Mouse (Mus musculus) CH12.LX (cell line): ENCODE results near the gene Olfr1368. TPM values are rescaled to one million over a fixed set of nuclear protein-coding genes. Genes with fewer than 3 reads are reported as not detected.

ENCODE experiments used
- DNase-seq: peaks from one replicate; pipeline ENCODE4 v3.0.0-alpha.2; 2013; ENCODE audit errors: extremely low read depth
- H3K27ac ChIP-seq: 2 replicates; pipeline ENCODE4 v1.5.1; 2012; ENCODE audit warnings: low read depth, mild to moderate bottlenecking, control low read depth, moderate library complexity; ENCODE audit not compliant: insufficient read depth
- H3K27me3 ChIP-seq: replicated peaks from 2 replicates; pipeline ENCODE3; 2012; ENCODE audit warnings: inconsistent platforms
- H3K36me3 ChIP-seq, 2 experiments: replicated peaks in 1 of 2; 2 replicates each; pipeline versions ENCODE3 to v1.6.1; 2012; ENCODE audit warnings: inconsistent platforms in 1 of 2, low read length in 1 of 2, mild to moderate bottlenecking in 1 of 2, mixed read lengths in 1 of 2, moderate library complexity in 1 of 2; ENCODE audit not compliant: control insufficient read depth in 1 of 2, insufficient read depth in 1 of 2
- H3K4me1 ChIP-seq, 2 experiments: 2 replicates each; pipeline ENCODE4 v1.6.1; 2012; ENCODE audit warnings: inconsistent platforms in 1 of 2, moderate library complexity in 1 of 2; ENCODE audit not compliant: insufficient read depth in 2 of 2, control insufficient read depth in 1 of 2
- H3K4me2 ChIP-seq: 2 replicates; pipeline ENCODE4 v1.6.1; 2012; ENCODE audit warnings: low read depth, mild to moderate bottlenecking, control low read depth; ENCODE audit not compliant: poor library complexity, insufficient read depth, severe bottlenecking
- H3K4me3 ChIP-seq, 3 experiments: fragments of 150-350 bp in 1 of 3; sonication (generic) in 1 of 3; replicated peaks in 1 of 3; 2 replicates each; pipeline versions ENCODE3 to v1.5.1; 2011 to 2012; ENCODE audit warnings: low read depth in 2 of 3, low read length in 2 of 3, mild to moderate bottlenecking in 2 of 3, moderate library complexity in 2 of 3, control low read depth in 1 of 3, improper control_type of control experiment in 1 of 3, inconsistent platforms in 1 of 3, mixed read lengths in 1 of 3; ENCODE audit not compliant: poor library complexity in 1 of 3
- H3K79me2 ChIP-seq: replicated peaks from 2 replicates; pipeline ENCODE4 v1.6.1; 2012; ENCODE audit warnings: mild to moderate bottlenecking, moderate library complexity; ENCODE audit not compliant: control insufficient read depth, poor library complexity, insufficient read depth, severe bottlenecking; ENCODE audit errors: extremely low read depth
- H3K9ac ChIP-seq: 2 replicates; pipeline ENCODE4 v1.6.1; 2012; ENCODE audit warnings: low read depth, mild to moderate bottlenecking, control low read depth, moderate library complexity; ENCODE audit not compliant: insufficient read depth
- H3K9me3 ChIP-seq: replicated peaks from 2 replicates; pipeline ENCODE3; 2012; ENCODE audit warnings: low read length, inconsistent platforms, mixed read lengths
- BHLHE40 ChIP-seq: IDR thresholded peaks from 2 replicates; pipeline ENCODE4 v1.6.1; 2011; ENCODE audit warnings: mild to moderate bottlenecking, low read depth, low read length, improper control_type of control experiment
- CHD1 ChIP-seq: IDR thresholded peaks from 2 replicates; pipeline ENCODE4 v1.6.1; 2012; ENCODE audit warnings: low read depth, low read length, improper control_type of control experiment, inconsistent platforms
- CHD2 ChIP-seq: IDR thresholded peaks from 2 replicates; pipeline ENCODE4 v1.6.1; 2011; ENCODE audit warnings: low read length, improper control_type of control experiment
- E2F4 ChIP-seq: IDR thresholded peaks from 2 replicates; pipeline ENCODE4 v1.6.1; 2011; ENCODE audit warnings: low read depth, low read length, improper control_type of control experiment; ENCODE audit not compliant: insufficient replicate concordance
- ELF1 ChIP-seq: IDR thresholded peaks from 2 replicates; pipeline ENCODE4 v1.6.1; 2014; ENCODE audit warnings: low read depth, mild to moderate bottlenecking, inconsistent platforms, low read length, improper control_type of control experiment
- EP300 ChIP-seq: IDR thresholded peaks from 2 replicates; pipeline ENCODE4 v1.6.1; 2011; ENCODE audit warnings: low read length, improper control_type of control experiment
- GABPA ChIP-seq: IDR thresholded peaks from 2 replicates; pipeline ENCODE4 v1.6.1; 2012; ENCODE audit warnings: low read depth, low read length, improper control_type of control experiment, inconsistent platforms; ENCODE audit not compliant: insufficient replicate concordance
- HCFC1 ChIP-seq: IDR thresholded peaks from 2 replicates; pipeline ENCODE4 v1.6.1; 2012; ENCODE audit warnings: low read depth, mild to moderate bottlenecking, inconsistent platforms, low read length, improper control_type of control experiment
- IRF4 ChIP-seq: IDR thresholded peaks from 2 replicates; pipeline ENCODE4 v1.6.1; 2014; ENCODE audit warnings: low read depth, mild to moderate bottlenecking, inconsistent platforms, low read length, improper control_type of control experiment
- JUN ChIP-seq: IDR thresholded peaks from 2 replicates; pipeline ENCODE4 v1.6.1; 2011; ENCODE audit warnings: low read depth, mild to moderate bottlenecking, low read length, improper control_type of control experiment, moderate library complexity; ENCODE audit not compliant: insufficient read depth
- JUND ChIP-seq: conservative IDR thresholded peaks from 2 replicates; pipeline ENCODE4 v1.6.1; 2011; ENCODE audit warnings: low read depth, low read length, improper control_type of control experiment
- KAT2A ChIP-seq: IDR thresholded peaks from 2 replicates; pipeline ENCODE4 v1.6.1; 2012; ENCODE audit warnings: low read length, improper control_type of control experiment, inconsistent platforms; ENCODE audit not compliant: insufficient replicate concordance
- MAX ChIP-seq: IDR thresholded peaks from 2 replicates; pipeline ENCODE4 v1.6.1; 2011; ENCODE audit warnings: low read length, improper control_type of control experiment
- MAZ ChIP-seq: IDR thresholded peaks from 2 replicates; pipeline ENCODE4 v1.6.1; 2012; ENCODE audit warnings: low read depth, mild to moderate bottlenecking, inconsistent platforms, low read length, improper control_type of control experiment, moderate library complexity
- MEF2A ChIP-seq: IDR thresholded peaks from 2 replicates; pipeline ENCODE4 v1.6.1; 2014; ENCODE audit warnings: low read depth, mild to moderate bottlenecking, inconsistent platforms, low read length, improper control_type of control experiment, borderline replicate concordance
- MYC ChIP-seq: IDR thresholded peaks from 2 replicates; pipeline ENCODE4 v1.6.1; 2011; ENCODE audit warnings: low read depth, mild to moderate bottlenecking, improper control_type of control experiment, low read length
- NELFE ChIP-seq: IDR thresholded peaks from 2 replicates; pipeline ENCODE4 v1.6.1; 2011; ENCODE audit warnings: low read depth, low read length, improper control_type of control experiment
- NRF1 ChIP-seq: IDR thresholded peaks from 2 replicates; pipeline ENCODE4 v1.6.1; 2014; ENCODE audit warnings: low read depth, mild to moderate bottlenecking, inconsistent platforms, low read length, improper control_type of control experiment, moderate library complexity
- POLR2A ChIP-seq: IDR thresholded peaks from 2 replicates; pipeline ENCODE4 v1.6.1; 2011; ENCODE audit warnings: low read depth, mild to moderate bottlenecking, improper control_type of control experiment, low read length
- POLR2AphosphoS2 ChIP-seq: IDR thresholded peaks from 2 replicates; pipeline ENCODE4 v1.6.1; 2011; ENCODE audit warnings: low read depth, low read length, improper control_type of control experiment
- RCOR1 ChIP-seq: conservative IDR thresholded peaks from 2 replicates; pipeline ENCODE4 v1.6.1; 2012; ENCODE audit warnings: low read depth, mild to moderate bottlenecking, inconsistent platforms, low read length, improper control_type of control experiment
- SIN3A ChIP-seq: IDR thresholded peaks from 2 replicates; pipeline ENCODE4 v1.6.1; 2012; ENCODE audit warnings: low read length, improper control_type of control experiment, inconsistent platforms
- SMC3 ChIP-seq: IDR thresholded peaks from 2 replicates; pipeline ENCODE4 v1.6.1; 2011; ENCODE audit warnings: low read depth, low read length, improper control_type of control experiment
- USF1 ChIP-seq: IDR thresholded peaks from 2 replicates; pipeline ENCODE4 v1.6.1; 2014; ENCODE audit warnings: low read depth, mild to moderate bottlenecking, inconsistent platforms, low read length, improper control_type of control experiment
- USF2 ChIP-seq: conservative IDR thresholded peaks from 2 replicates; pipeline ENCODE4 v1.6.1; 2011; ENCODE audit warnings: low read depth, low read length, improper control_type of control experiment
- ZC3H11A ChIP-seq: IDR thresholded peaks from 2 replicates; pipeline ENCODE4 v1.6.1; 2012; ENCODE audit warnings: low read depth, mild to moderate bottlenecking, inconsistent platforms, low read length, improper control_type of control experiment
- ZKSCAN1 ChIP-seq: IDR thresholded peaks from 2 replicates; pipeline ENCODE4 v1.6.1; 2012; ENCODE audit warnings: low read depth, inconsistent platforms, low read length, improper control_type of control experiment, borderline replicate concordance
- ZMIZ1 ChIP-seq: IDR thresholded peaks from 2 replicates; pipeline ENCODE4 v1.6.1; 2012; ENCODE audit warnings: low read depth, mild to moderate bottlenecking, inconsistent platforms, low read length, improper control_type of control experiment
- ZNF384 ChIP-seq: IDR thresholded peaks from 2 replicates; pipeline ENCODE4 v1.6.1; 2012; ENCODE audit warnings: low read depth, low read length, improper control_type of control experiment, inconsistent platforms
- dilution Hi-C: fragments of 300-500 bp; cut with MboI; formaldehyde crosslinking; loops from 2 replicates; pipeline ENCODE4 v1.14.3; 2020; ENCODE audit warnings: low sequenced_read_pairs; ENCODE audit not compliant: extremely low pct_unique_long_range_greater_than_20kb, extremely low pct_ligation_motif_present
- in situ Hi-C: fragments of 300-500 bp; cut with MboI; formaldehyde crosslinking; loops from 3 replicates; pipeline ENCODE4 v1.14.3; 2019; ENCODE audit warnings: low sequenced_read_pairs, low pct_ligation_motif_present, low pct_unique_long_range_greater_than_20kb, mixed read lengths
- polyA plus RNA-seq: library from polyadenylated mRNA; unstranded; fragments of >175 nt; gene quantifications from 2 replicates; pipeline ENCODE4 v1.2.1, GENCODE M21; 2012; ENCODE audit warnings: low read depth; ENCODE audit not compliant: insufficient read length
- total RNA-seq, 2 experiments: library from RNA; depleted of rRNA; stranded (reverse); fragments of 300-350 nt in 1 of 2; fragments of >200 nt in 1 of 2; gene quantifications; 2 replicates each; pipeline ENCODE4 v1.2.3; 2012 to 2014

Olfr1368 gene
- total and polyA plus RNA-seq, 3 experiments = not detected

- Histone ChIP-seq H3K4me1 (peaks cover 4 to 25% of the 10 kb centered on the region in 2 experiments), H3K79me2 (no peaks in the 10 kb centered on the region), H3K27ac (no peak overlapping the region), H3K4me2 (peak overlapping the region; percentile 59), H3K36me3 (no peaks in the 10 kb centered on the region), H3K9ac (0 out of 2 replicates have a peak overlapping the region, but pooled peaks have one; percentile 10), H3K27me3 (peaks cover 3% of the 10 kb centered on the region), H3K9me3 (no peaks in the 10 kb centered on the region), H3K4me3 (peak overlapping the region; percentile 55 to 64 (median 64))
- dilution Hi-C loops (no loop called here), in situ Hi-C loops (loop anchor here (10.0 to 25.0 kb wide), 4 partner anchors 236 to 1061 kb away; no protein-coding TSS in a partner anchor)
- peak; percentile 44 for DNase-seq
- TF ChIP-seq CHD1 = 0 out of 2 replicates have a peak, but pooled peaks have one; percentile 48
- no peak for TF ChIP-seq NRF1
- TF ChIP-seq ZKSCAN1 = no peak
- TF ChIP-seq ELF1 = no peak
- TF ChIP-seq RCOR1 = 0 out of 2 replicates have a peak, but pooled peaks have one; percentile 59
- no peak for TF ChIP-seq SMC3
- TF ChIP-seq ZNF384 = no peak
- TF ChIP-seq USF1 = no peak
- TF ChIP-seq CHD2 = no peak
- no peak for TF ChIP-seq KAT2A
- TF ChIP-seq GABPA = no peak
- 0 out of 2 replicates have a peak, but pooled peaks have one; percentile 13 for TF ChIP-seq HCFC1
- TF ChIP-seq EP300 = no peak
- no peak for TF ChIP-seq ZC3H11A
- TF ChIP-seq MEF2A = no peak
- no peak for TF ChIP-seq ZMIZ1
- TF ChIP-seq E2F4 = no peak
- no peak for TF ChIP-seq USF2
- TF ChIP-seq MAZ = no peak
- TF ChIP-seq BHLHE40 = no peak; the same call in 1 of the 2 replicates
- TF ChIP-seq JUN = no peak
- no peak for TF ChIP-seq POLR2AphosphoS2
- no peak for TF ChIP-seq JUND
- TF ChIP-seq MYC = peak; percentile 50; the same call in 1 of the 2 replicates
- TF ChIP-seq SIN3A = no peak; the same call in 1 of the 2 replicates
- no peak for TF ChIP-seq POLR2A
- no peak for TF ChIP-seq MAX
- no peak for TF ChIP-seq NELFE
- peak; percentile 38; the same call in 1 of the 2 replicates for TF ChIP-seq IRF4
Observed at GRCm38 (mm10) chr13:21173072-21173471, 27.4 kb upstream of the Olfr1368 start.
